Mouse (Mus musculus): ENCODE data around the gene Galr2.
"Not testable (repeated sequence)": the region's sequence is repeated elsewhere in the genome, so short reads cannot be mapped to it uniquely, and the experiment has no call there.

Gene Galr2

DNA sequence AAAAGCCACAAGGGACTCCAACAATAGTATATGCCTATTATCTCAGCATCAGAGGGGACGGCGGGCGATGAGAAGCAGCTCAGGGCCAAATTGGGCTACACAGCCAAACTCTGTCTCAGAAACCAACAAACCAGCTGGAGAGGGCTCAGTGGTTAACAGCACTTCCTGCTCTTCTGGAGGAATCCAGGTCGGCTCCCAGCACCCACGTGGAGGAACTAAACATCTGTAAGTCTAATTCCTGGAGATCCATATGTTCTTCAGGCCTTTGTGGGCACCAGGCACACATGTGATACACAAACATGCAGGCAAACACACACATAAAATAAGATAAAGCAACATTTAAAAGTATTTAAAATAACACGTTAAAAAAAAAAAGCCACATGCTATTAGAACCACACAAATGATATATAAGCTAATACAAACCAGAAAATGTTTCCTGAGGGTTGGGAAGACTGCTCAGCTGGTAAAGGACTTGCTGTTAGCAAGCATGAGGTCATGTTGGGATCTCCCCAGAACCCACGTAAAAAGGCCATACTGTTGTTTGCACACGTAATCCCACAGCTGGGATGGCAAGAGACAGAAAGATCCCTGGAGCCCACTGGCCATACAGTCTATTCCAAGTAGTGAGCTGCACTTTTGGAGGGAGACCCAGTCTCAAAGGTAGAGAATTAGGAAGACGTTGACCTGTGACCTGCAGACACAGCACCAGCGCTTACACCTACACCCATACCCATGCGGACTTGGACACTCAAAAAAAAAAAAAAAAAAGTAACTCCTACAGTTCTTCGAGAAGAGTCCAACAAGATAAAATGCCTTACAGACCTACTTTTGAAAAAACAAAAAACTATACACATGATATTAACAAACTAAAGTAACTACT is 7.9 kb upstream of the Galr2 start:
- no peak for DNase-seq (ENCODE audit: low read depth)

DNA sequence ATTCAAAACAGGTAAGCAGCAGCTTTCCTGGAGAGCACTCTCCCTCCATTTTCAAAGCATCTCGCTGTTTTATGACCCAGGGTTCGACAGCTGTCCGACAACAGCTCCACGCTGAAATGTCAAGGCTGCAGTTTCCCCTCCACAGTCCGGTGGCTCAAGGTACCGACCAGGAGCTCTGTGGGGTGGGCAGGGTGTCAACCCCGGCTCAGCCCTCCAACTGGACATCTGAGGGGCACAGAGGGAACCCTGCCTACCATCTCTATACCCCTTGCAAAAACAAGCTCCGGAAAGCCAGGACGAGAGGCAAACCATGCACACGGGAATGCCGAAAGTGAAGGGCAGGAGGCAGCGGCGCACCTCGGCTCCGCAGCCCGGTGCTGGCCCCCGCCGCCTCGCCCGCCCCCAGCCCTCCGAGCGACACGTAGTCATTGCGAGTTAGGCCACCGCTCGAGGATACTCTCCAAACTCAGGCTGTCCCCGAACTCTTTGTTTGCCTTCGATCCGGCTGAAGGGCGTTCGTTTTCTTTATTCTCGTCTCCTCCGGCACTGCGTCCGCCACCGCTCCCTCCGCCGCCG is 7.2 kb upstream of the Galr2 start:
- no peak for DNase-seq (ENCODE audit: low read depth)

DNA sequence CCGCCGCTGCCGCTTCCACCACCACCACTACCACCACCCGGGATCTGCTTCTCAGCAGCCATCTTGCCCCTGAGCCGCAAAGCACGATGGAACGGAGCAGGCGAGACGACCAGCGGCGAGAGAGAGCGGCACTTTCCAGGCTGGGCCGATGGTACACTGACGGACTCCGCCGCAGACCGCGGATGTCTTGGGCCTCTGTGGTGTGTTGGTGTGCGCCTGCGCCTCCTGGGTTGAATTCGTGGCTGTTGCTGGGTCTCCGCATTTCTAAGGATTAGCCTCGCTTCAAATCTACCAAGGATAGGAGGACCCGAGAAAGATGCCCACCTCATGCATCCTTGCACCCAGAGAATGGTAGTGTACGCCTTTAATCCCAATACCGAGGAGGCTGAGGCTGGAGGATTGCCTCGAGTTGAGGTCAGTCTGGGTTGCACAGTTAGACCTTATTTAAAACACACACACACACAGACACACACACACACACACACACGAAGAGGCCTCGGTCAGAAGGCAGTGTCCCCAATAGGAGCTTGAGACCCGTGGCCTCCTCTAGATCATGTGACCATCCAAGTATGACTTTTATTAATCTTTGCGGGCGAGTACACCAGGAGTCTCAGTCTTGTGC is 6.6 kb upstream of the Galr2 start, which contains the start of gene Srp68:
TSS of gene Srp68 (minus strand) at position 173 of the 622 bp plus-strand sequence.
- DNase-seq (ENCODE audit: low read depth), result peak; percentile 89

DNA sequence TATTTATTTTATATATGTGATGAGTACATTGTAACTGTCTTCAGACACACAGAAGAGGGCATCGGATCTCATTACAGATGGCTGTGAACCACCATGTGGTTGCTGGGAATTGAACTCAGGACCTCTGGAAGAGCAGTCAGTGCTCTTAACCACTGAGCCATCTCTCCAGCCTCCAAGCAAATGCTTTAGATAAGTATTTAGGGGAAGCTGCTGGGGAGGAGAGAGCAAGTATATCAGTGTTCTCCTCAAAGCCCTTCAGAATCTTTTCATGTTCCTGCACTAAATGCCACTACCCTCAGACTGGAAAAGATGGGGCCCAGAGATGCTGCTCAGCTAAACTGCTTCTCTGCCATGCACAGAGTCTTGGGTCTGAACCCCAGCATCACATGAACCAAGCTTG is 3.6 kb upstream of the Galr2 start:
- not testable (repeated sequence) for DNase-seq (ENCODE audit: low read depth)

DNA sequence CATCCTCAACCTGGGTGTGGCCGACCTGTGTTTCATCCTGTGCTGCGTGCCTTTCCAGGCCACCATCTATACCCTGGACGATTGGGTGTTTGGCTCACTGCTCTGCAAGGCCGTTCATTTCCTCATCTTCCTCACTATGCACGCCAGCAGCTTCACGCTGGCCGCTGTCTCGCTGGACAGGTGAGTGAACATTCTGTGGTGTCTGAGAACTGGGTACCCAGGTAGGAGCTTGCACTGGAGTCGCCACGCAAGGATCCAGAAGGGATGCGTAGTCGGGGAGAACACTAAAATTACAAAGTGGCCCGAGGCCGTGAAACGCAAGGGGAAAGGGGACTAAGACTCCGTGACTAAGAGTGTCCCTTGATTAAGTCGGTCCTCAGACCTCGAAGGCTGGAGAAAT is 932 bp downstream of the Galr2 start:
- DNase-seq (ENCODE audit: low read depth), result no peak

DNA sequence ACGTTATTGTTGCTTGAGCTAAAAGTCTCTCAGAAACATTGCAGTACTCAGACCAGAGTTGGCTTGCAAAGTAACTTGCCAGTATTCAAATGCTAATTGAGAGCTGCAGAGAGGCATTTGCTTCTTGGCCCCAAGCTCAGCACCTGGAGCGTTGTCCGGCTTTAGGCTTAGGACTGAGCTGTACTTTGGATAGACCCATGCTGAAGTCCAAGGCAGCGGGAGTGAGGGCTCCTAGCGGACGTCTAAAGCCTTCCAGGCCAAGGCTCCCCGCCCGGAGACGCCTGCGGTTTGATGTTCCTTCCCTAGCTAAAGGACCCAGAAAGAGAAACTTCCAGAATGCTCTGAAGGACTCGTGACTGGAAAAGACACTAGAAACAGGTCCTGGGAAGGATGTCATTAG is 1.4 kb downstream of the Galr2 start:
- no peak for DNase-seq (ENCODE audit: low read depth)

DNA sequence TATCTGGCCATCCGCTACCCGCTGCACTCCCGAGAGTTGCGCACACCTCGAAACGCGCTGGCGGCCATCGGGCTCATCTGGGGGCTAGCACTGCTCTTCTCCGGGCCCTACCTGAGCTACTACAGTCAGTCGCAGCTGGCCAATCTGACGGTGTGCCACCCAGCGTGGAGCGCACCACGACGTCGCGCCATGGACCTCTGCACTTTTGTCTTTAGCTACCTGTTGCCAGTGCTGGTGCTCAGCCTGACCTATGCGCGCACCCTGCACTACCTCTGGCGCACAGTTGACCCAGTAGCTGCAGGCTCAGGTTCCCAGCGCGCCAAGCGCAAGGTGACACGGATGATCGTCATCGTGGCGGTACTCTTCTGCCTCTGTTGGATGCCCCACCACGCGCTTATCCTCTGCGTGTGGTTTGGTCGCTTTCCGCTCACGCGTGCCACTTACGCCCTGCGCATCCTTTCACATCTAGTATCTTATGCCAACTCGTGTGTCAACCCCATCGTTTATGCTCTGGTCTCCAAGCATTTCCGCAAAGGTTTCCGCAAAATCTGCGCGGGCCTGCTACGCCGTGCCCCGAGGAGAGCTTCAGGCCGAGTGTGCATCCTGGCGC is 2.3 kb downstream of the Galr2 start:
- no peak for DNase-seq (ENCODE audit: low read depth)

GRCm38 (mm10) chr11:116283982-116284381 is 3.2 kb downstream of the Galr2 start:
- DNase-seq (ENCODE audit: low read depth), result no peak

DNA sequence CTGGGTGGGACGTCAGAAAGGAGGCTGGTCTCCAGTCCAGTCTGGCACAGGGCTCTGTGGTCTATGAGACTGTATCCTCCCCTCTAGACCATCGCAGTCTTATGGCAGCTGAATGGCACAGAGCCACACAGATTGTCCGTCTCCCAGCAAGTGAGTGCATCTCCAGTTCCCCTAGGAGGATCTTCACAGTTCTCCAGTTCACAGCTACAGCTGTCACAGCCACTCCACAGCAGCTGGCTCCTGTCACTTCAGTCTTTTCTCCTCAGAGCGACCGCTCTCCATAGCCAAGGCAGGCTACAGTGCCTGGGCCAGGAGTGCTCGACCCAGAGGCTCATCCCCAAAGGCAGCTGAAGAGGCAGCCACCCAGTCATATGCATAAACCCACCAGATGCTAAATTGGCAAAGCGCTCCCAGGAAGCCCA is 5.0 kb downstream of the Galr2 start:
- DNase-seq (ENCODE audit: low read depth), result no peak

- DNase-seq (ENCODE audit: low read depth), result no peak
Measured at GRCm38 (mm10) chr11:116287351-116287750, 6.6 kb downstream of the Galr2 start.

DNA sequence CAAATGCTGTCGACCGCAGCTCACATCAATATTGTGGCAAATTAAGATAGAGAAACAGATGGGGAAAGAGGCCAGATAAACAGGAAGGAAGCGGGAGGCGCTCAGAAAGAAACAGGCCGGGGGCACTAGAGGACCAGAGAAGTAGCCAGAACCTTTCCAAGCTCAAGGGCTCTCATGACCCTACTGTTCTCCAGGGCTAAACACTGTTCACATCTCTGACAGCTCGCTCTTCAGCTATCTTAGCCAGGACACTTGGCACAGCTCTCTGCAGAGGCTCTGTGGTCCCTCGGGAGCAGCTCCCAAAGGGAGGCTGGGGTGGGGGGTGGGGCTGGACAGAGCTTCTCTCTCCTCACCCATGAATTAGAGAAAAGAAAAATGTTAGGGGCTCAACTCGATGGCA is 9.8 kb downstream of the Galr2 start:
- no peak for DNase-seq (ENCODE audit: low read depth)

- no peak for DNase-seq (ENCODE audit: low read depth)
Measured at GRCm38 (mm10) chr11:116292401-116292800, 11.7 kb downstream of the Galr2 start.

DNA sequence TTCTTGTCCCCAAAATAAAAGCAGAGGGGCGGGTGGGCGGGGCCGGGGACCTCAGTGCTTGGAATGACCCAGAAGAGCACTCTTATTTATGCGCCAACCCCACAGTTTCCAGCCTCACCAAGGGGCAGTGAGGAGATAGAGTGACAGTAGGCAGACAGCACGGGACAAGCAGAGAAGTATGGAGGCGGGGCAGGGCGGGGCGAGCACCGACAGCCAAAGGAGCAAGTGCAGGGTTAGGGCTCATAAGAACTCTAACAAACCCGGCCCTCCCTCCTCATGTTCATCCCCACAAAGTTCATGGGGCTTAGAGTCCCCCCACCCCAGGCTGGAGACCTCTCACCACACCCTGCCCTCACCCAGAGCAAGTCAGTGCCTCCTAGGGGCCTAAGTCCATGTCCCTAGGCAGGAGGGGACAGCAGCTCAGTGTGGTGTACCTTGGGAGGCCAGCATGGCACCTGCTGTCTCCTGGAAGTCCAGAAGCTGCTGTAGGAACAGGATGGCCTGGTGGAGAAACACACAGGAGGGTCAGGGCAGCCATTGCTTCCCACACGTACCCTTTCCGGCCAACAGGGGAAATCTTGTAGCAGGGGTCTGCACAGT is 12.9 kb downstream of the Galr2 start:
- DNase-seq (ENCODE audit: low read depth), result no peak

DNA sequence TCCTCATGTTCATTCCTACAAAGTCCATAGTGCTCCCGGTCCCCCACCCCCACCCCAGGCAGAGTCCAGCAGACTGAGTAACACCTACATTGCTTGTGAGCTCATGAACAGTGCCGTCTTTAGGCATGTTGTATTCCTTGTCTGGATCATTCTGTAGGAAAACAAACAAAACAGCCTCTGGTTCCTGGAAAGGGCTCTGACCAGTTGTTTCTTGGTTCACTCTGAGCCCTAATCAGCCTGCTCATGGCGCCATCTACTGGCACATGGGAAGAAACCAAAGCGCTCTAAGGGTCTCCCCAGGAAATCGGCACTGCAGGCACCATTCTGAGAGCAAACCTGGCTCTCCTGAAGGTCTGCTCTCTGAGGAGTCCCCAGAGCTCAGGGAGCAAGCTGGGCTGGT is 13.6 kb downstream of the Galr2 start:
- peak; percentile 27 for DNase-seq (ENCODE audit: low read depth)

- DNase-seq (ENCODE audit: low read depth), result no peak
Measured at GRCm38 (mm10) chr11:116296191-116296734, 15.5 kb downstream of the Galr2 start.

GRCm38 (mm10) chr11:116297017-116297416 is 16.3 kb downstream of the Galr2 start:
- DNase-seq (ENCODE audit: low read depth), result no peak

GRCm38 (mm10) chr11:116298221-116298620 is 17.5 kb downstream of the Galr2 start:
- DNase-seq (ENCODE audit: low read depth), result no peak

GRCm38 (mm10) chr11:116298621-116299020 is 17.9 kb downstream of the Galr2 start:
- no peak for DNase-seq (ENCODE audit: low read depth)

DNA sequence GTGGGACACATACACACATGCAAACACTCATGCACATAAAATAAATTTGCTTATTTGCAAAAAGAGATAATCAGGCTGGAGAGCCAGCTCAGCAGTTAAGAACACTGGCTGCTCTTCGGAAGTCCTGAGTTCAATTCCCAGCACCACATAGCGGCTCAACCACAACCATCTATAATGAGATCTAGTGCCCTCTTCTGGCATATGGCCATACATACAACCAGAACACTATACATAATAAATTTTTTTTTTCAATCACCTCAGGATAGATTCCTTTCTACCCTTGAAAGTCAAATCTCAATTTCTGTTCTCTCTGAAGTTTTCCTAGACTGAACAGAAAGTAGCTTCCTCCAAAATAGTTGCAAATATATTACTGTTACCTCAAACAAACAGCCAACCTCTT is 24.7 kb downstream of the Galr2 start:
- no peak for DNase-seq (ENCODE audit: low read depth)

DNA sequence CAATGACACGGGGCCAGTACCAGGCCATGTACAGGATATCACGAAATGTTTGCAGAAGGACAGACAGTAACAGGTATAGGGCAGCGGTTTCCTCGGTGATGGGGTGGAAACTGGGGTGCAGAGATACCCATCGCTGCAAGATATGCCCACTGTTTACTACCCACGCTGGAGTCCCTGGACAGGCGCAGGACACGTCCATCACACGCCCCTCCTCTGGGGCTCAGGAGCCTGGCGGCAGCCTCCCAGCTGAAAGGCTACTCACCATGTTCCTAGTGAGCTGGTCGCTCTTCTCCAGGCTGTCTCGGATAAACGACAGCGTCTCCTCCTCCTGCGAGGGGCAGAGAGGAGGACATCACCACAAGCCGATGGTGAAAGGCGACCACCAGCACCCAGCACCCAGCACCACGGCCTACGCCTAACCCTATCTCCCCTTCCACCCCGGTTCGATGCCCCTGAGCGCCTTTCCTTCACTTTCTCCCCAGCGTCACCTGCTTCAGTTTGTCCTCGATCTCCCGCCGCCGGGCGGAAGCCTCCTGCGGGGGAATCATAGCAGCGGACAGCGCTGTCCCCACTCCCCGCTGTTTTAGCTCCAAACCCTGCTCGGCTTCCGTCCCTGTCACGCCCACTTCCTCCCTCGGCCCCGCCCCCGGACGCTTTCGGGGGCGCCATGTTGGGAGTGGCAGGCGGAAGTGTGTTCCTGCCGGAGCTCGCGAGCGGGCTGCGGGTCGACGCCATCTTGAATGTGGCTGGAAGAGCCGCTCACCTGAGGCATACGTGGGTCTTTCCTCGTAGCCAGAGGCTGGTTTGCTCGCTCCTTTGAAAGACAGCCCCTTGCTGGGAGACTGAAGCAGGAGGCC is 25.6 kb downstream of the Galr2 start:
- peak; percentile 81 for DNase-seq (ENCODE audit: low read depth)

Data from fibroblast of lung, adult 2 months (primary cell).